Mouse (Mus musculus): Measurements from ENCODE around the gene Cers1. TPM values are rescaled to one million over a fixed set of nuclear protein-coding genes. Genes with fewer than 3 reads are reported as not detected.

Cers1 gene
- total RNA-seq, 4 experiments from 2014 or later = 2.8 to 5.3 (median 4.1) TPM

Other genes starting within 250 kb of the Cers1 start
- gene Tm6sf2, start 242.9 kb upstream of the Cers1 start, total RNA-seq (2022) = 1 to 10 TPM in 2 of 4 experiments, under 1 TPM in 2; 0.17 to 1.2 (median 0.85) TPM
- gene Hapln4, start 232.3 kb upstream of the Cers1 start, total RNA-seq (2022) = 1 to 10 TPM in 2 of 4 experiments, under 1 TPM in 2; 0.21 to 1.9 (median 0.92) TPM
- 1 to 10 TPM in 1 of 4 experiments, under 1 TPM in 3; 0.20 to 1.5 (median 0.36) TPM for gene Ncan, start 194.9 kb upstream of the Cers1 start, total RNA-seq (2022)
- 10 to 100 TPM; 24.5 to 26.7 (median 25.1) TPM for gene Nr2c2ap, start 184.4 kb upstream of the Cers1 start, total RNA-seq (2022)
- 10 to 100 TPM; 15.9 to 24.7 (median 21.9) TPM for gene Rfxank, start 176.6 kb upstream of the Cers1 start, total RNA-seq (2022)
- 10 to 100 TPM; 49.9 to 65.3 (median 59.3) TPM for gene Borcs8, start 176.3 kb upstream of the Cers1 start, total RNA-seq (2022)
- gene Mef2b, start 176.1 kb upstream of the Cers1 start, total RNA-seq (2022) = 1 to 10 TPM in 2 of 4 experiments, under 1 TPM in 2; 0.70 to 1.4 (median 0.99) TPM
- gene Tmem161a, start 143.4 kb upstream of the Cers1 start, total RNA-seq (2022) = 10 to 100 TPM; 70.3 to 95.5 (median 90.6) TPM
- 10 to 100 TPM; 41.0 to 54.2 (median 43.1) TPM for gene Slc25a42, start 103.5 kb upstream of the Cers1 start, total RNA-seq (2022)
- 10 to 100 TPM; 34.6 to 65.6 (median 46.1) TPM for gene Sugp2, start 81.5 kb upstream of the Cers1 start, total RNA-seq (2022)
- 10 to 100 TPM; 13.3 to 19.3 (median 16.0) TPM for gene Armc6, start 81.3 kb upstream of the Cers1 start, total RNA-seq (2022)
- 10 to 100 TPM; 18.7 to 38.9 (median 29.2) TPM for gene Homer3, start 32.9 kb upstream of the Cers1 start, total RNA-seq (2022)
- gene Ddx49, start 13.3 kb upstream of the Cers1 start, total RNA-seq (2022) = 10 to 100 TPM; 74.5 to 93.4 (median 86.3) TPM
- gene Cope, start 13.3 kb upstream of the Cers1 start, total RNA-seq (2022) = 100 to 1,000 TPM; 190 to 236 (median 226) TPM
- 1 to 10 TPM in 2 of 4 experiments, under 1 TPM in 2; 0.70 to 1.6 (median 1.1) TPM for gene Gdf1, start 14.0 kb downstream of the Cers1 start, total RNA-seq (2022)
- 10 to 100 TPM; 64.2 to 82.6 (median 76.1) TPM for gene Upf1, start 37.5 kb downstream of the Cers1 start, total RNA-seq (2022)
- under 1 TPM in 3 of 4 experiments, not detected in 1; 0.17 to 0.61 (median 0.27) TPM for gene Comp, start 57.8 kb downstream of the Cers1 start, total RNA-seq (2022)
- gene Crtc1, start 123.8 kb downstream of the Cers1 start, total RNA-seq (2022) = 10 to 100 TPM; 25.3 to 52.7 (median 36.5) TPM
- gene Klhl26, start 161.2 kb downstream of the Cers1 start, total RNA-seq (2022) = 10 to 100 TPM; 27.3 to 35.8 (median 30.6) TPM
- 10 to 100 TPM; 27.2 to 44.6 (median 31.0) TPM for gene Tmem59l, start 171.6 kb downstream of the Cers1 start, total RNA-seq (2022)
- 1 to 10 TPM in 1 of 4 experiments, under 1 TPM in 2, not detected in 1; 0.51 to 1.5 (median 0.59) TPM for gene Crlf1, start 177.4 kb downstream of the Cers1 start, total RNA-seq (2022)
- gene Rex1bd, start 191.0 kb downstream of the Cers1 start, total RNA-seq (2022) = 100 to 1,000 TPM; 126 to 165 (median 148) TPM
- gene Uba52, start 195.0 kb downstream of the Cers1 start, total RNA-seq (2022) = 1,000 to 10,000 TPM; 1,217 to 1,378 (median 1,304) TPM
- 100 to 1,000 TPM; 352 to 405 (median 379) TPM for gene Fkbp8, start 211.9 kb downstream of the Cers1 start, total RNA-seq (2022)
- gene Kxd1, start 212.2 kb downstream of the Cers1 start, total RNA-seq (2022) = 10 to 100 TPM; 77.1 to 86.6 (median 80.3) TPM
- 10 to 100 TPM; 25.2 to 38.3 (median 30.3) TPM for gene Ell, start 223.7 kb downstream of the Cers1 start, total RNA-seq (2022)